Mouse (Mus musculus): ENCODE measurements at regions not wholly inside any gene's neighbourhood (a gene's known extent, or its start where the extent isn't known, plus 50 kb on each side); places are given as distances from the start of the nearest gene placed in this dataset.

DNA sequence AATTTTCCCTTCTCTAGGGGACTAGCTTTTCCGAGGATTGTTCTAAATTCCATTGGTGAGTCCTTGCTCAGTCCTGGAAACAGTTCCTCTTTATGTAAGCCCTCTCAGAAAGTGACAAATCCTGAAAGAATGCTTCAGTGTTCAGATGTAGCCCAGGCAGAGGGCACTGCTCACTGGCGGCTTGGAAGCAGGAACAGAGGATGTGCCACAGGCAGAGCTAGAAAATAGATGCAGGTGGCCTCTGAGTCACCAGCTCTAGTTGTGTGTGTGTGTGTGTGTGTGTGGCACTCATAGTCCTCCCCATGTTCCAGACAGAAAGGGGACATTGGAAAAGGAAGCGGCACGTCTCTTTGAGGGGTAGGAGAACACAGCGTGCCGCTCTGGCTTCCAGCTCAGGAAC is 52.5 kb upstream of the Ampd3 start:
- TF ChIP-seq GATA1 (IDR thresholded peaks at IDR 0.05; ENCODE audit: borderline replicate concordance, low read length) (no peak), FLI1 (IDR thresholded peaks at IDR 0.05; ENCODE audit: low read length) (no peak)

Measured in megakaryocyte, embryonic 14.5 days (primary cell).